Mouse (Mus musculus) induced T-regulatory cell, adult 2 months (primary cell): Measurements from ENCODE around the gene Mrgprb8.
"Not testable (repeated sequence)": the region's sequence is repeated elsewhere in the genome, so short reads cannot be mapped to it uniquely, and the experiment has no call there.

Experiments used
- DNase-seq: peaks from one replicate; pipeline ENCODE4 v3.0.0-alpha.2; 2012; ENCODE audit warnings: low read depth

Mrgprb8 gene

GRCm38 (mm10) chr7:48388226-48388625 lies at the start of gene Mrgprb8:
Mrgprb8 (plus strand) TSS chr7:48388526.
- DNase-seq: no peak

- DNase-seq: not testable (repeated sequence)
Observed at GRCm38 (mm10) chr7:48435936-48436335, 47.6 kb downstream of the Mrgprb8 start.

- no peak for DNase-seq
Observed at GRCm38 (mm10) chr7:48436581-48436980, 48.3 kb downstream of the Mrgprb8 start.
